Mouse (Mus musculus) hindbrain, embryonic 13.5 days (tissue): Measurements from ENCODE around the gene Gdf11. TPM values are rescaled to one million over a fixed set of nuclear protein-coding genes. Genes with fewer than 3 reads are reported as not detected.
A peak's percentile ranks its signal among the peaks of the same experiment; 100 is the strongest.

Source experiments
- ATAC-seq: fragments of 200-750 bp; cut with Nextera tagmentation; 2 replicates; pipeline ENCODE4 v1.8.0; 2017; ENCODE audit warnings: moderate TSS enrichment; ENCODE audit not compliant: low FRiP score
- H3K27ac ChIP-seq: fragments of 300-500 bp; sonication (generic); 2 replicates; pipeline ENCODE4 v1.5.1; 2015; ENCODE audit warnings: inconsistent platforms, mild to moderate bottlenecking, moderate library complexity
- H3K27me3 ChIP-seq: fragments of 300-500 bp; sonication (generic); 2 replicates; pipeline ENCODE4 v1.6.1; 2015; ENCODE audit warnings: mild to moderate bottlenecking, inconsistent platforms
- H3K36me3 ChIP-seq: fragments of 300-500 bp; sonication (generic); 2 replicates; pipeline ENCODE4 v1.6.1; 2015; ENCODE audit warnings: mild to moderate bottlenecking, inconsistent platforms
- H3K4me1 ChIP-seq: fragments of 300-500 bp; sonication (generic); replicated peaks from 2 replicates; pipeline ENCODE4 v1.6.1; 2015; ENCODE audit warnings: inconsistent platforms
- H3K4me2 ChIP-seq: fragments of 300-500 bp; sonication (generic); 2 replicates; pipeline ENCODE4 v1.6.1; 2015; ENCODE audit warnings: inconsistent platforms, mild to moderate bottlenecking, moderate library complexity
- H3K4me3 ChIP-seq: fragments of 300-500 bp; sonication (generic); 2 replicates; pipeline ENCODE4 v1.5.1; 2015; ENCODE audit warnings: mild to moderate bottlenecking, inconsistent platforms
- H3K9ac ChIP-seq: fragments of 300-500 bp; sonication (generic); 2 replicates; pipeline ENCODE4 v1.6.1; 2015; ENCODE audit warnings: mild to moderate bottlenecking, inconsistent platforms
- H3K9me3 ChIP-seq: fragments of 300-500 bp; sonication (generic); 2 replicates; pipeline ENCODE4 v1.6.1; 2016; ENCODE audit warnings: inconsistent platforms
- WGBS: fragments of 180-500 bp; shearing (Covaris S2); methylation state at CpG from one replicate; pipeline ENCODE4 v1.1.7; 2015; 5-methylcytosine and 5-hydroxymethylcytosine counted together
- polyA plus RNA-seq: library from polyadenylated mRNA; unstranded; fragments of >200 nt; fragmentation: Nextera tagmentation; extraction: Ambion mirVana; gene quantifications from 2 replicates; pipeline ENCODE4 v1.2.1, GENCODE M21; 2015

Gdf11 gene
- polyA plus RNA-seq, 1 experiment from 2014 or later, result 10.2 TPM

GRCm38 (mm10) chr10:128917400-128917799 is 25.9 kb upstream of the Gdf11 start:
- Histone ChIP-seq H3K4me2 (no peak overlapping the region), H3K27me3 (no peaks in the 10 kb centered on the region), H3K9me3 (no peaks in the 10 kb centered on the region), H3K4me3 (no peak overlapping the region), H3K36me3 (peaks cover 30% of the 10 kb centered on the region), H3K27ac (no peak overlapping the region), H3K4me1 (peaks cover 53% of the 10 kb centered on the region), H3K9ac (no peak overlapping the region)
- 94% methylated on average over 6 of the region's 6 CpGs for WGBS
- no peak for ATAC-seq

GRCm38 (mm10) chr10:128916665-128917064 is 25.1 kb upstream of the Gdf11 start:
- 94% methylated on average over 3 of the region's 3 CpGs for WGBS

GRCm38 (mm10) chr10:128915550-128915949 is 24.0 kb upstream of the Gdf11 start:
- Histone ChIP-seq H3K4me1 (peaks cover 42% of the 10 kb centered on the region), H3K36me3 (peaks cover 30% of the 10 kb centered on the region), H3K4me3 (no peak overlapping the region), H3K9me3 (no peaks in the 10 kb centered on the region), H3K9ac (no peak overlapping the region), H3K27ac (no peak overlapping the region), H3K4me2 (no peak overlapping the region), H3K27me3 (0 out of 2 replicates have a peak, but pooled peaks cover 4% of the 10 kb centered on the region)
- no peak for ATAC-seq
- WGBS, result 85% methylated on average over 2 of the region's 2 CpGs

More at GRCm38 (mm10) chr10:128916665-128917064, 25.1 kb upstream of the Gdf11 start:
- Histone ChIP-seq H3K27ac (no peak overlapping the region), H3K9me3 (no peaks in the 10 kb centered on the region), H3K36me3 (peaks cover 30% of the 10 kb centered on the region), H3K4me2 (no peak overlapping the region), H3K4me3 (no peak overlapping the region), H3K27me3 (no peaks in the 10 kb centered on the region), H3K9ac (no peak overlapping the region), H3K4me1 (peaks cover 46% of the 10 kb centered on the region)
- ATAC-seq, result no peak

- ATAC-seq, result no peak; the same call in 1 of the 2 replicates
- H3K4me2 ChIP-seq, result no peak overlapping the region
Measured at GRCm38 (mm10) chr10:128913696-128914095, 22.2 kb upstream of the Gdf11 start.

GRCm38 (mm10) chr10:128913219-128913618 is 21.7 kb upstream of the Gdf11 start:
- H3K27ac ChIP-seq, result no peak overlapping the region
- WGBS, result 13% methylated on average over 5 of the region's 5 CpGs
- peak; percentile 8; the same call in 1 of the 2 replicates for ATAC-seq

More at GRCm38 (mm10) chr10:128913696-128914095, 22.2 kb upstream of the Gdf11 start:
- no peak overlapping the region for H3K9ac ChIP-seq
- 68% methylated on average over 12 of the region's 12 CpGs for WGBS
- H3K9me3 ChIP-seq, result no peaks in the 10 kb centered on the region
- peaks cover 23% of the 10 kb centered on the region for H3K36me3 ChIP-seq
- H3K27ac ChIP-seq, result no peak overlapping the region
- no peak overlapping the region for H3K4me3 ChIP-seq
- H3K4me1 ChIP-seq, result peaks cover 41% of the 10 kb centered on the region
- H3K27me3 ChIP-seq, result 0 out of 2 replicates have a peak, but pooled peaks cover 7% of the 10 kb centered on the region

GRCm38 (mm10) chr10:128912791-128913190 is 21.3 kb upstream of the Gdf11 start:
- Histone ChIP-seq H3K9ac (no peak overlapping the region), H3K27me3 (peaks cover 15% of the 10 kb centered on the region; the same call in 1 of the 2 replicates), H3K9me3 (no peaks in the 10 kb centered on the region), H3K4me1 (peaks cover 32% of the 10 kb centered on the region), H3K27ac (no peak overlapping the region), H3K4me3 (no peak overlapping the region), H3K36me3 (peaks cover 15% of the 10 kb centered on the region), H3K4me2 (no peak overlapping the region)
- WGBS, result 78% methylated on average over 4 of the region's 4 CpGs
- ATAC-seq, result no peak

More at GRCm38 (mm10) chr10:128913219-128913618, 21.7 kb upstream of the Gdf11 start:
- Histone ChIP-seq H3K9me3 (no peaks in the 10 kb centered on the region), H3K4me3 (no peak overlapping the region), H3K27me3 (peaks cover 11% of the 10 kb centered on the region; the same call in 1 of the 2 replicates), H3K4me1 (peaks cover 37% of the 10 kb centered on the region), H3K36me3 (peaks cover 19% of the 10 kb centered on the region), H3K9ac (no peak overlapping the region), H3K4me2 (no peak overlapping the region)

- Histone ChIP-seq H3K4me3 (no peak overlapping the region), H3K4me1 (peaks cover 31% of the 10 kb centered on the region), H3K27ac (no peak overlapping the region), H3K27me3 (peaks cover 17% of the 10 kb centered on the region; the same call in 1 of the 2 replicates), H3K9me3 (no peaks in the 10 kb centered on the region), H3K9ac (no peak overlapping the region), H3K36me3 (0 out of 2 replicates have a peak, but pooled peaks cover 10% of the 10 kb centered on the region), H3K4me2 (no peak overlapping the region)
- no peak for ATAC-seq
- 75% methylated on average over 4 of the region's 4 CpGs for WGBS
Measured at GRCm38 (mm10) chr10:128912268-128912667, 20.8 kb upstream of the Gdf11 start.

GRCm38 (mm10) chr10:128911430-128911829 is 19.9 kb upstream of the Gdf11 start:
- peaks cover 17% of the 10 kb centered on the region; the same call in 1 of the 2 replicates for H3K27me3 ChIP-seq
- H3K4me3 ChIP-seq, result peak overlapping the region; percentile 72; the same call in 1 of the 2 replicates
- no peak for ATAC-seq
- no peaks in the 10 kb centered on the region for H3K9me3 ChIP-seq
- H3K27ac ChIP-seq, result no peak overlapping the region
- peaks cover 31% of the 10 kb centered on the region for H3K4me1 ChIP-seq
- H3K9ac ChIP-seq, result no peak overlapping the region
- H3K4me2 ChIP-seq, result peak overlapping the region; percentile 76
- 93% methylated on average over 6 of the region's 6 CpGs for WGBS
- 0 out of 2 replicates have a peak, but pooled peaks cover 3% of the 10 kb centered on the region for H3K36me3 ChIP-seq

- H3K36me3 ChIP-seq, result 0 out of 2 replicates have a peak, but pooled peaks cover under 1% of the 10 kb centered on the region
- H3K27me3 ChIP-seq, result peaks cover 17% of the 10 kb centered on the region; the same call in 1 of the 2 replicates
- peak overlapping the region; percentile 64 for H3K27ac ChIP-seq
- peaks cover 31% of the 10 kb centered on the region for H3K4me1 ChIP-seq
- no peaks in the 10 kb centered on the region for H3K9me3 ChIP-seq
- ATAC-seq, result peak; percentile 52
- H3K4me2 ChIP-seq, result peak overlapping the region; percentile 76
- H3K4me3 ChIP-seq, result peak overlapping the region; percentile 72
- peak overlapping the region; percentile 86 for H3K9ac ChIP-seq
- 2% methylated on average over 46 of the region's 66 CpGs for WGBS
Measured at GRCm38 (mm10) chr10:128910066-128910841, 18.7 kb upstream of the Gdf11 start.

GRCm38 (mm10) chr10:128909567-128910028 is 18.1 kb upstream of the Gdf11 start:
- peak overlapping the region; percentile 72 for H3K4me3 ChIP-seq
- peaks cover 31% of the 10 kb centered on the region for H3K4me1 ChIP-seq
- peak overlapping the region; percentile 86 for H3K9ac ChIP-seq
- H3K27me3 ChIP-seq, result peaks cover 17% of the 10 kb centered on the region; the same call in 1 of the 2 replicates
- H3K36me3 ChIP-seq, result no peaks in the 10 kb centered on the region
- peak overlapping the region; percentile 64 for H3K27ac ChIP-seq
- H3K4me2 ChIP-seq, result peak overlapping the region; percentile 76
- no peaks in the 10 kb centered on the region for H3K9me3 ChIP-seq
- peak; percentile 61 for ATAC-seq
- 2% methylated on average over 34 of the region's 41 CpGs for WGBS

GRCm38 (mm10) chr10:128908778-128909448 is 17.4 kb upstream of the Gdf11 start:
- WGBS, result 59% methylated on average over 13 of the region's 13 CpGs
- H3K4me1 ChIP-seq, result peaks cover 30% of the 10 kb centered on the region
- H3K36me3 ChIP-seq, result no peaks in the 10 kb centered on the region
- peaks cover 17% of the 10 kb centered on the region; the same call in 1 of the 2 replicates for H3K27me3 ChIP-seq
- ATAC-seq, result no peak
- H3K4me2 ChIP-seq, result peak overlapping the region; percentile 76
- H3K27ac ChIP-seq, result 0 out of 2 replicates have a peak overlapping the region, but pooled peaks have one; percentile 64
- peak overlapping the region; percentile 86; the same call in 1 of the 2 replicates for H3K9ac ChIP-seq
- no peaks in the 10 kb centered on the region for H3K9me3 ChIP-seq
- H3K4me3 ChIP-seq, result peak overlapping the region; percentile 72

- no peaks in the 10 kb centered on the region for H3K36me3 ChIP-seq
- ATAC-seq, result no peak
- H3K4me1 ChIP-seq, result peaks cover 10% of the 10 kb centered on the region
- 81% methylated on average over 5 of the region's 5 CpGs for WGBS
- H3K9ac ChIP-seq, result no peak overlapping the region
- no peak overlapping the region for H3K27ac ChIP-seq
- peaks cover 14% of the 10 kb centered on the region; the same call in 1 of the 2 replicates for H3K27me3 ChIP-seq
- no peak overlapping the region for H3K4me2 ChIP-seq
- no peak overlapping the region for H3K4me3 ChIP-seq
- H3K9me3 ChIP-seq, result no peaks in the 10 kb centered on the region
Measured at GRCm38 (mm10) chr10:128904812-128905211, 13.3 kb upstream of the Gdf11 start.
